Mouse (Mus musculus) midbrain, embryonic 14.5 days (tissue): ENCODE data around the gene Gm49450. TPM values are rescaled to one million over a fixed set of nuclear protein-coding genes. Genes with fewer than 3 reads are reported as not detected.
"Not testable (repeated sequence)": the region's sequence is repeated elsewhere in the genome, so short reads cannot be mapped to it uniquely, and the experiment has no call there.

Source experiments
- ATAC-seq: fragments of 200-750 bp; cut with Nextera tagmentation; 2 replicates; pipeline ENCODE4 v1.8.0; 2017; ENCODE audit warnings: moderate number of reproducible peaks, moderate library complexity; ENCODE audit not compliant: low FRiP score, low TSS enrichment
- DNase-seq: peaks from one replicate; pipeline ENCODE4 v3.0.0-alpha.2; 2015
- H3K27ac ChIP-seq: fragments of 300-500 bp; sonication (generic); replicated peaks from 2 replicates; pipeline ENCODE4 v1.5.1; 2014; ENCODE audit warnings: mild to moderate bottlenecking, low read depth, low read length, moderate library complexity
- H3K27me3 ChIP-seq: fragments of 300-500 bp; sonication (generic); 2 replicates; pipeline ENCODE4 v1.6.1; 2014; ENCODE audit warnings: low read length, control low read depth, mixed read lengths; ENCODE audit not compliant: control insufficient read depth, insufficient read depth
- H3K36me3 ChIP-seq: fragments of 300-500 bp; sonication (generic); 2 replicates; pipeline ENCODE4 v1.6.1; 2014; ENCODE audit warnings: low read length, control low read depth; ENCODE audit not compliant: control insufficient read depth, insufficient read depth
- H3K4me1 ChIP-seq: fragments of 300-500 bp; sonication (generic); 2 replicates; pipeline ENCODE4 v1.6.1; 2014; ENCODE audit warnings: mild to moderate bottlenecking, antibody characterized with exemption, low read length, control low read depth; ENCODE audit not compliant: control insufficient read depth, insufficient read depth
- H3K4me2 ChIP-seq: fragments of 300-500 bp; sonication (generic); 2 replicates; pipeline ENCODE4 v1.6.1; 2014; ENCODE audit warnings: mild to moderate bottlenecking, low read length, moderate library complexity
- H3K4me3 ChIP-seq: fragments of 300-500 bp; sonication (generic); replicated peaks from 2 replicates; pipeline ENCODE4 v1.5.1; 2014; ENCODE audit warnings: low read depth, low read length
- H3K9ac ChIP-seq: fragments of 300-500 bp; sonication (generic); replicated peaks from 2 replicates; pipeline ENCODE4 v1.6.1; 2014; ENCODE audit warnings: mild to moderate bottlenecking, low read length, moderate library complexity
- H3K9me3 ChIP-seq: fragments of 300-500 bp; sonication (generic); 2 replicates; pipeline ENCODE4 v1.6.1; 2016; ENCODE audit warnings: low read length, control low read depth, mixed read lengths; ENCODE audit not compliant: control insufficient read depth
- WGBS: fragments of 180-500 bp; shearing (Covaris S2); extraction: QIAGEN DNeasy Blood & Tissue Kit; methylation state at CpG from one replicate; pipeline ENCODE4 v1.1.7; 2014; 5-methylcytosine and 5-hydroxymethylcytosine counted together
- polyA plus RNA-seq: library from polyadenylated mRNA; unstranded; fragments of >200 nt; fragmentation: Nextera tagmentation; extraction: Ambion mirVana; gene quantifications from 2 replicates; pipeline ENCODE4 v1.2.1, GENCODE M21; 2014

The Gm49450 gene
- polyA plus RNA-seq, 1 experiment from 2014 or later: not detected

GRCm38 (mm10) chr15:98927566-98927965 is 25.8 kb downstream of the Gm49450 start:
- DNase-seq (no peak), ATAC-seq (no peak)

GRCm38 (mm10) chr15:98924682-98925081 is 28.7 kb downstream of the Gm49450 start:
- DNase-seq (no peak), ATAC-seq (no peak)
- 75% methylated on average over 3 of the region's 3 CpGs for WGBS

More at GRCm38 (mm10) chr15:98927566-98927965, 25.8 kb downstream of the Gm49450 start:
- Histone ChIP-seq H3K27ac (no peak overlapping the region), H3K27me3 (no peaks in the 10 kb centered on the region), H3K9ac (no peak overlapping the region), H3K9me3 (no peaks in the 10 kb centered on the region), H3K4me3 (no peak overlapping the region), H3K4me1 (peaks cover 3% of the 10 kb centered on the region; the same call in 1 of the 2 replicates), H3K4me2 (no peak overlapping the region), H3K36me3 (peaks cover 15% of the 10 kb centered on the region)
- 84% methylated on average over 5 of the region's 5 CpGs for WGBS

GRCm38 (mm10) chr15:98923031-98923537 is 30.3 kb downstream of the Gm49450 start:
- no peak overlapping the region for H3K9ac ChIP-seq
- DNase-seq (no peak), ATAC-seq (no peak)
- peaks cover 4% of the 10 kb centered on the region for H3K4me1 ChIP-seq
- 73% methylated on average over 2 of the region's 2 CpGs for WGBS
- H3K36me3 ChIP-seq: no peaks in the 10 kb centered on the region
- H3K9me3 ChIP-seq: no peaks in the 10 kb centered on the region
- H3K27ac ChIP-seq: no peak overlapping the region
- no peak overlapping the region for H3K4me2 ChIP-seq
- no peaks in the 10 kb centered on the region for H3K27me3 ChIP-seq
- H3K4me3 ChIP-seq: no peak overlapping the region

More at GRCm38 (mm10) chr15:98924682-98925081, 28.7 kb downstream of the Gm49450 start:
- Histone ChIP-seq H3K9me3 (no peaks in the 10 kb centered on the region), H3K4me1 (peaks cover 3% of the 10 kb centered on the region; the same call in 1 of the 2 replicates), H3K27ac (no peak overlapping the region), H3K4me2 (no peak overlapping the region), H3K36me3 (no peaks in the 10 kb centered on the region), H3K9ac (no peak overlapping the region), H3K4me3 (no peak overlapping the region), H3K27me3 (no peaks in the 10 kb centered on the region)

GRCm38 (mm10) chr15:98922581-98922980 is 30.8 kb downstream of the Gm49450 start:
- no peak for ATAC-seq
- no peak overlapping the region for H3K4me2 ChIP-seq

GRCm38 (mm10) chr15:98921510-98921909 is 31.8 kb downstream of the Gm49450 start:
- H3K36me3 ChIP-seq: no peaks in the 10 kb centered on the region
- no peak overlapping the region for H3K27ac ChIP-seq
- ATAC-seq (no peak), DNase-seq (no peak)
- H3K9ac ChIP-seq: no peak overlapping the region
- H3K4me3 ChIP-seq: no peak overlapping the region
- H3K9me3 ChIP-seq: no peaks in the 10 kb centered on the region
- no peaks in the 10 kb centered on the region for H3K27me3 ChIP-seq
- no peak overlapping the region for H3K4me2 ChIP-seq
- H3K4me1 ChIP-seq: peaks cover 7% of the 10 kb centered on the region
- WGBS: 78% methylated on average over 5 of the region's 5 CpGs

More at GRCm38 (mm10) chr15:98922581-98922980, 30.8 kb downstream of the Gm49450 start:
- Histone ChIP-seq H3K27me3 (no peaks in the 10 kb centered on the region), H3K4me3 (no peak overlapping the region), H3K9ac (no peak overlapping the region), H3K27ac (no peak overlapping the region), H3K4me1 (peaks cover 4% of the 10 kb centered on the region), H3K9me3 (no peaks in the 10 kb centered on the region), H3K36me3 (no peaks in the 10 kb centered on the region)
- DNase-seq: no peak
- 71% methylated on average over 3 of the region's 3 CpGs for WGBS

DNA sequence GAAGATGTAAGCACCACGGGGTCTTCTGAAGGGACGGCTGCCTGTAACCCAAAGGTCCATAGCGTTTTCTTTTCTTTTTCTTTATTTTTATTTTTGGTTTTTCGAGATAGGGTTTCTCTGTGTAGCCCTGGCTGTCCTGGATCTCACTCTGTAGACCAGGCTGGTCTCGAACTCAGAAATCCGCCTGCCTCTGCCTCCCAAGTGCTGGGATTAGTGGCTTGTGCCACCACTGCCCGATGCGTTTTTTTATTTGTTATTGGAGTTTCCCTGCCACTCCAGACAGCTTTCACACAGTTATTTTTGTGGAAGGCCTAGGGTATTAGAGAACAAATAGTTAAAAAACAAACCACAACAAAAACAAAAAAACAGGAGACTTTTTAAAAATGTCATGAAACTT is 34.9 kb downstream of the Gm49450 start:
- Histone ChIP-seq H3K4me3 (peak overlapping the region; percentile 91), H3K4me2 (peak overlapping the region; percentile 78), H3K27ac (peak overlapping the region; percentile 54; the same call in 1 of the 2 replicates), H3K9ac (peak overlapping the region; percentile 44; the same call in 1 of the 2 replicates), H3K4me1 (peaks cover 20% of the 10 kb centered on the region)
- not testable (repeated sequence) for H3K36me3 ChIP-seq, ATAC-seq, H3K9me3 ChIP-seq, H3K27me3 ChIP-seq, DNase-seq
- 27% methylated on average over 8 of the region's 8 CpGs for WGBS

- H3K4me2 ChIP-seq: peak within 1 kb of the TSS; percentile 78
- peak within 1 kb of the TSS; percentile 97 for H3K27ac ChIP-seq
- H3K9me3 ChIP-seq: no peaks in the 10 kb centered on the region
- DNase-seq: peak; percentile 99
- WGBS: under 1% methylated on average over 82 of the region's 82 CpGs
- no peaks in the 10 kb centered on the region for H3K27me3 ChIP-seq
- peak within 1 kb of the TSS; percentile 84 for H3K9ac ChIP-seq
- H3K4me1 ChIP-seq: peaks cover 20% of the 10 kb centered on the region
- H3K4me3 ChIP-seq: peak within 1 kb of the TSS; percentile 91
- peaks cover 12% of the 10 kb centered on the region for H3K36me3 ChIP-seq
- peak; percentile 98 for ATAC-seq
Measured at GRCm38 (mm10) chr15:98917538-98918498, 35.5 kb downstream of the Gm49450 start, which contains the start of gene Lmbr1l. Lmbr1l (minus strand) TSS chr15:98918231.

DNA sequence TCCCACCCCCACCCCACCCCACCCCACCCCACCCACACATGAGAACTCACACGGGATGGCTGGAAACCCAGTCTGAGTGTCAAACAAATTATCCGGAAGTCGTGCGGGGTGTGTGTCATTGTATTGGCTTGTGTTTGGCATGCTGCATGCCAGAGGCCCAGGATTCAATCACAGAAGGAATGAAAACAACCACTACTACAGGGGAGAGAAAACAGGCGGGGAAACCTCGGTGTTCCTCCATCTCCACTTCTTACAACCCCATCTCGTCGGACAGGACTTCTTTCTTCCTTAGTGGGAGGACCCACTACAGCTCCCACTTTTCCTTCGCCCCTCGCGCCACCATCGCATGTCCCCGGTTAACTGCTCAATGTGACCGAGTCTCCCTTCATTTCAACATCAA is 36.3 kb downstream of the Gm49450 start:
- Histone ChIP-seq H3K27me3 (no peaks in the 10 kb centered on the region), H3K27ac (peak overlapping the region; percentile 97), H3K36me3 (peaks cover 20% of the 10 kb centered on the region), H3K9ac (peak overlapping the region; percentile 84), H3K4me1 (peaks cover 20% of the 10 kb centered on the region), H3K4me2 (peak overlapping the region; percentile 78), H3K9me3 (no peaks in the 10 kb centered on the region), H3K4me3 (peak overlapping the region; percentile 91)
- ATAC-seq: no peak
- DNase-seq: peak; percentile 51
- WGBS: under 1% methylated on average over 14 of the region's 14 CpGs
